Mouse (Mus musculus) Patski (cell line): ENCODE results near the gene Sgk2. TPM values are rescaled to one million over a fixed set of nuclear protein-coding genes. Genes with fewer than 3 reads are reported as not detected.
A peak's percentile ranks its signal among the peaks of the same experiment; 100 is the strongest.

Experiments used
- ATAC-seq: fragments of 100-300 bp; one replicate; pipeline ENCODE4 v1.8.0; 2021
- CTCF ChIA-PET: fragments of 350-600 bp; sonication (Branson Sonifier 250); formaldehyde crosslinking; loops from one replicate; lab custom pipeline; 2022; ENCODE audit warnings: inconsistent platforms; lab: Charles Lee
- POLR2A ChIA-PET: fragments of 350-600 bp; sonication (Branson Sonifier 250); formaldehyde crosslinking; loops from one replicate; lab custom pipeline; 2022; ENCODE audit warnings: antibody characterized with exemption, inconsistent platforms; lab: Charles Lee
- DNase-seq: peaks from one replicate; pipeline ENCODE4 v3.0.0-alpha.2; 2011; ENCODE audit warnings: low read depth, low spot score
- H3K27me3 ChIP-seq: fragments of 371-371 bp; one replicate; pipeline ENCODE4 v1.5.1; 2021
- CTCF ChIP-seq: fragments of 100-300 bp; IDR thresholded peaks from one replicate; pipeline ENCODE4 v1.5.1; 2021
- in situ Hi-C: fragments of 300-500 bp; cut with MboI; formaldehyde crosslinking; loops from 3 replicates; pipeline ENCODE4 v1.11.1; 2018; ENCODE audit warnings: low pct_unique_long_range_greater_than_20kb, mixed read lengths
- polyA plus RNA-seq: library from polyadenylated mRNA; unstranded; gene quantifications from one replicate; pipeline ENCODE4 v1.2.3, GENCODE M21; 2021

The Sgk2 gene
- polyA plus RNA-seq, 1 experiment from 2014 or later: 4.9 TPM

GRCm38 (mm10) chr2:162968357-162968756 is 18.8 kb upstream of the Sgk2 start:
- in situ Hi-C loops: loop anchor here (5.0 kb wide), 1 partner anchor 34 kb away; no protein-coding TSS in a partner anchor
- no peak for ATAC-seq
- DNase-seq: no peak
- H3K27me3 ChIP-seq: no peaks in the 10 kb centered on the region
- ChIA-PET CTCF (interaction anchor here (0.7 to 1.8 kb wide), 5 partner anchors 9 to 32 kb away, joined by 3 to 7 read pairs (median 3); no protein-coding TSS in a partner anchor), POLR2A (interaction anchor here (1.8 kb wide), 1 partner anchor 13 kb away, joined by 4 read pairs; no protein-coding TSS in a partner anchor)
- no peak for TF ChIP-seq CTCF

- DNase-seq (no peak), ATAC-seq (no peak)
- no peaks in the 10 kb centered on the region for H3K27me3 ChIP-seq
- CTCF ChIA-PET: interaction anchor here (0.7 to 1.8 kb wide), 4 partner anchors 8 to 31 kb away, joined by 3 to 7 read pairs (median 5); no protein-coding TSS in a partner anchor
- in situ Hi-C loops: loop anchor here (5.0 kb wide), 1 partner anchor 33 kb away; no protein-coding TSS in a partner anchor
- TF ChIP-seq CTCF: no peak
- POLR2A ChIA-PET: no interaction called here
Measured at GRCm38 (mm10) chr2:162969101-162969500, 18.0 kb upstream of the Sgk2 start.

- no peak for TF ChIP-seq CTCF
- DNase-seq (no peak), ATAC-seq (no peak)
- ChIA-PET POLR2A (no interaction called here), CTCF (no interaction called here)
- in situ Hi-C loops: no loop called here
- no peaks in the 10 kb centered on the region for H3K27me3 ChIP-seq
Measured at GRCm38 (mm10) chr2:162970896-162971295, 16.2 kb upstream of the Sgk2 start.

GRCm38 (mm10) chr2:162972752-162973151 is 14.4 kb upstream of the Sgk2 start:
- POLR2A ChIA-PET: no interaction called here
- ATAC-seq: no peak
- CTCF ChIA-PET: interaction anchor here (1.0 to 1.4 kb wide), 4 partner anchors 9 to 27 kb away, joined by 3 to 4 read pairs (median 3); no protein-coding TSS in a partner anchor
- in situ Hi-C loops: no loop called here
- no peak for DNase-seq
- no peak for TF ChIP-seq CTCF
- H3K27me3 ChIP-seq: no peaks in the 10 kb centered on the region

GRCm38 (mm10) chr2:162973206-162973605 is 13.9 kb upstream of the Sgk2 start:
- ChIA-PET CTCF (interaction anchor here (0.8 to 1.4 kb wide), 6 partner anchors 11 to 73 kb away, joined by 3 to 5 read pairs (median 3); partner anchors contain the start of gene Sgk2), POLR2A (no interaction called here)
- no peak for TF ChIP-seq CTCF
- DNase-seq (no peak), ATAC-seq (no peak)
- in situ Hi-C loops: no loop called here
- H3K27me3 ChIP-seq: no peaks in the 10 kb centered on the region

GRCm38 (mm10) chr2:162973637-162974036 is 13.5 kb upstream of the Sgk2 start:
- DNase-seq: no peak
- TF ChIP-seq CTCF: no peak
- CTCF ChIA-PET: interaction anchor here (0.8 to 1.4 kb wide), 5 partner anchors 11 to 73 kb away, joined by 3 to 5 read pairs (median 3); partner anchors contain the start of gene Sgk2

GRCm38 (mm10) chr2:162975157-162975775 is 11.9 kb upstream of the Sgk2 start:
- in situ Hi-C loops: no loop called here
- no peaks in the 10 kb centered on the region for H3K27me3 ChIP-seq
- no peak for TF ChIP-seq CTCF
- ChIA-PET POLR2A (interaction anchor here (1.0 kb wide), 1 partner anchor 12 kb away, joined by 3 read pairs; the partner anchor contains the start of gene Sgk2), CTCF (interaction anchor here (0.5 to 1.4 kb wide), 2 partner anchors 26 to 53 kb away, joined by 3 read pairs; no protein-coding TSS in a partner anchor)
- ATAC-seq (no peak), DNase-seq (no peak)

More at GRCm38 (mm10) chr2:162973637-162974036, 13.5 kb upstream of the Sgk2 start:
- no peaks in the 10 kb centered on the region for H3K27me3 ChIP-seq
- POLR2A ChIA-PET: no interaction called here
- in situ Hi-C loops: no loop called here
- ATAC-seq: peak; percentile 65

- DNase-seq (no peak), ATAC-seq (no peak)
- ChIA-PET POLR2A (no interaction called here), CTCF (interaction anchor here (0.5 to 1.4 kb wide), 2 partner anchors 27 to 53 kb away, joined by 3 read pairs; no protein-coding TSS in a partner anchor)
- H3K27me3 ChIP-seq: no peaks in the 10 kb centered on the region
- TF ChIP-seq CTCF: no peak
- in situ Hi-C loops: no loop called here
Measured at GRCm38 (mm10) chr2:162976001-162976400, 11.1 kb upstream of the Sgk2 start.

GRCm38 (mm10) chr2:162984381-162984780 is 2.7 kb upstream of the Sgk2 start:
- H3K27me3 ChIP-seq: no peaks in the 10 kb centered on the region
- POLR2A ChIA-PET: no interaction called here
- DNase-seq (no peak), ATAC-seq (no peak)
- CTCF ChIA-PET: no interaction called here
- no peak for TF ChIP-seq CTCF
- in situ Hi-C loops: no loop called here

GRCm38 (mm10) chr2:162985923-162986322 is 1.2 kb upstream of the Sgk2 start:
- no peak for TF ChIP-seq CTCF
- CTCF ChIA-PET: interaction anchor here (1.5 to 2.3 kb wide), 3 partner anchors 8 to 18 kb away, joined by 6 to 9 read pairs (median 7); no protein-coding TSS in a partner anchor
- ATAC-seq (no peak), DNase-seq (no peak)
- H3K27me3 ChIP-seq: no peaks in the 10 kb centered on the region
- POLR2A ChIA-PET: interaction anchor here (0.6 to 1.4 kb wide), 3 partner anchors 31 to 1755 kb away, joined by 4 to 6 read pairs (median 5); partner anchors contain the start of gene Ift52
- in situ Hi-C loops: no loop called here
